Mouse (Mus musculus) granulocyte monocyte progenitor cell, adult 5-6 weeks (primary cell): ENCODE measurements around the gene Zfyve21. TPM values are rescaled to one million over a fixed set of nuclear protein-coding genes. Genes with fewer than 3 reads are reported as not detected.

Experiments
- ATAC-seq: replicated peaks from 2 replicates; pipeline ENCODE4 v1.8.0; 2016; ENCODE audit warnings: mild to moderate bottlenecking, moderate TSS enrichment, inconsistent platforms; ENCODE audit not compliant: poor library complexity, severe bottlenecking
- total RNA-seq, 2 experiments: library from RNA; stranded (forward) in 1 of 2; stranded (reverse) in 1 of 2; fragments of 200-712, 200-1000 nt in 1 of 2; fragments of >200 nt in 1 of 2; fragmentation: Nextera tagmentation in 1 of 2; gene quantifications; 2 replicates each; pipeline ENCODE4 v1.2.3; 2014 to 2017

Zfyve21 gene
- total RNA-seq (2014; fragmentation: Nextera tagmentation) = 14.0 and 19.5 TPM in 2 replicates
- 5.3 and 6.2 TPM in 2 replicates for total RNA-seq (2017)

GRCm38 (mm10) chr12:111813766-111814617 is at the start of gene Zfyve21, which contains the start of gene Xrcc3:
Gene Zfyve21 (plus strand): TSS chr12:111814170.
Gene Xrcc3 (minus strand): TSS chr12:111813873.
- ATAC-seq = peak; percentile 81

GRCm38 (mm10) chr12:111766313-111767236 is 47.4 kb upstream of the Zfyve21 start:
- no peak for ATAC-seq

- no peak for ATAC-seq
These were observed 45.5 kb upstream of the Zfyve21 start for GRCm38 (mm10) chr12:111768322-111768928.

- no peak for ATAC-seq
These were observed 44.7 kb upstream of the Zfyve21 start for GRCm38 (mm10) chr12:111769306-111769705.

GRCm38 (mm10) chr12:111769816-111770577 is 44.0 kb upstream of the Zfyve21 start:
- ATAC-seq = no peak

- no peak for ATAC-seq
These were observed 43.3 kb upstream of the Zfyve21 start for GRCm38 (mm10) chr12:111770651-111771050.

- ATAC-seq = no peak
These were observed 39.8 kb upstream of the Zfyve21 start for GRCm38 (mm10) chr12:111774156-111774555.

GRCm38 (mm10) chr12:111774845-111775244 is 39.1 kb upstream of the Zfyve21 start:
- no peak for ATAC-seq

GRCm38 (mm10) chr12:111777919-111778318 is 36.1 kb upstream of the Zfyve21 start:
- ATAC-seq = no peak

GRCm38 (mm10) chr12:111779544-111779943 is 34.4 kb upstream of the Zfyve21 start:
- ATAC-seq = no peak

- ATAC-seq = no peak
These were observed 28.8 kb upstream of the Zfyve21 start for GRCm38 (mm10) chr12:111785174-111785573.

- no peak for ATAC-seq
These were observed 27.0 kb upstream of the Zfyve21 start for GRCm38 (mm10) chr12:111787015-111787414.

GRCm38 (mm10) chr12:111790090-111790489 is 23.9 kb upstream of the Zfyve21 start:
- ATAC-seq = no peak

GRCm38 (mm10) chr12:111790631-111791030 is 23.3 kb upstream of the Zfyve21 start:
- no peak for ATAC-seq

GRCm38 (mm10) chr12:111791474-111792104 is 22.4 kb upstream of the Zfyve21 start:
- no peak for ATAC-seq

- no peak for ATAC-seq
These were observed 19.9 kb upstream of the Zfyve21 start for GRCm38 (mm10) chr12:111794102-111794501.

- no peak for ATAC-seq
These were observed 19.3 kb upstream of the Zfyve21 start for GRCm38 (mm10) chr12:111794526-111795179.

GRCm38 (mm10) chr12:111795180-111795895 is 18.6 kb upstream of the Zfyve21 start:
- ATAC-seq = no peak
